Mouse (Mus musculus) kidney, adult 2 months (tissue): ENCODE data around the gene Smox.
A peak's percentile ranks its signal among the peaks of the same experiment; 100 is the strongest.

Experiments used
- CTCF ChIP-seq: fragments of 200-500 bp; conservative IDR thresholded peaks from 2 replicates; pipeline ENCODE4 v1.5.1; 2011; ENCODE audit warnings: low read depth, mild to moderate bottlenecking, control low read depth, low read length, moderate library complexity, mixed read lengths; ENCODE audit not compliant: insufficient read depth, insufficient read length
- POLR2A ChIP-seq: fragments of 200-500 bp; IDR thresholded peaks from one replicate; pipeline ENCODE4 v1.6.1; 2011; ENCODE audit warnings: low read depth, low read length, control low read depth

DNA sequence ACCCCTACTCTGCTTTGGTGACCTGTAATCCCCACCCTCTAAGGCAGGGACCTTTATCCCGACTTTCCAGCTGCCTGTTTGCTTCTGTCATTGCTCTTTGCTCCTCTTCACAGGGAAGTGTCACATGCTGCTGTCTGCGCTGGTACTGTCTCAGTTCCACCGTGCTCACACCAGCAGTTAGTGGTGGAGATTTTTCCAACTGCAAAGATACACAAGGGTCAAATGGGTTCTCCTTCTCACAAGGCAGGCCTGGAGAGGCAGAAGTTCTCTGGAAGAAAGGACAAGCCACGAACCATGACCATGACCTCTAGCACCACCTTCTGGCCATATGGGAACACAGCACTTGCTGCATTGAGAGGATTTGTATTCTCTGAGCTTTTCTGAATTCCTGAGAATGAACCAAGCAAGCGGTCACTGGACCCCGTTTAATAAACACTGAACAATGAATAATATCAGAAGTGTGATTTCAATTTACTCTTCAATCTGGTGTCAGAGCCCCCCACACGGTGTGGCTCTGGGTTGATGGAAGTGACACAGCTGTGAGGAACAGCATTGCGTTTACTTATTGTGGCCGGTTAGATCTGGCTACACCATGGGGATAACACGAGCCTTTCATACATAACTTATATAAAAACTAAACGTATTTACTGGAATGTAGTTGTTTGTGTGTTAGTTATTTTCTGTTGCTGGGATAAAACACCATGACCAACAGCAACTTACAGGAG, 38.8 kb downstream of the Smox start:
- TF ChIP-seq POLR2A (no peak), CTCF (peak; percentile 88)
